Mouse (Mus musculus): ENCODE data around the gene Ankra2.

DNA sequence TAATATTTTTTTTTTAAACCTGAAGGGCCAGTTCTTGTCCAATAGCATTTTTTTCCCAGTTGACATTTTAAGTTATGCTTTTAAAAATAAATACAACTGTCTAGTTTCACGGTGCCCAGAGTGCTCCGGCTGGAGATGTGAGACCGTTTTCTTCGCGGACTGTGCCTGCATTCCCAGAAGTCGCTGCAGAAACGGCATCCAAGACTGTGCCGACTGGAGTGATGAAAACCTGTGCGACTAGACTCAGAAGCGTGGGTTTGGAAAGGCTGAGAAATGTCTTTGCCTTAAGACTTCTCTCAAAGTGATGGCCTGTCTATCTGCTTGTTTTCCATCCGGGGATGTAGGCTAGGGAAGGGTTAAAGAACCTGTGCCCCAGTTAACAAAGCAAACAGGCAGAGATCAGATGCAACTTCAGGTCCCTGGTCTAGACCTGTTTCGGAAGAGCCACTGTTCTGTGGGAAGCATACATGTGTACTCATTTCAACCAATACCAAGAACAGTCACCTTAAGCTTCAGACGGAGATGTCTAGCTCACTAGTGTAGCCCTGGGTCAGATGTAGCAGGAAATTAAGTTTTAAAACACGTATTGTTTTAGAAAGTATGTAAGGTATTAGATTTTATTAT lies 44.1 kb downstream of the Ankra2 start:
- no peak for TF ChIP-seq CTCF (IDR thresholded peaks at IDR 0.05; ENCODE audit: low read depth, low read length)
- TF ChIP-seq POLR2A (IDR thresholded peaks at IDR 0.05; ENCODE audit: borderline replicate concordance, low read depth, low read length) = no peak

Data from bone marrow macrophage, adult 2 months (primary cell).